Mouse (Mus musculus) splenic B cell, adult 2 months (primary cell): ENCODE data around the gene Cdkal1.

Experiments
- DNase-seq: peaks from one replicate; pipeline ENCODE4 v3.0.0-alpha.2; 2011; ENCODE audit warnings: low read depth, low spot score
- H3K27me3 ChIP-seq: 2 replicates; pipeline ENCODE4 v1.6.1; 2012; ENCODE audit warnings: mild to moderate bottlenecking, low read length, moderate library complexity, mixed read lengths; ENCODE audit not compliant: control insufficient read depth, poor library complexity, insufficient read depth, severe bottlenecking
- H3K36me3 ChIP-seq: 2 replicates; pipeline ENCODE4 v1.6.1; 2012; ENCODE audit warnings: mild to moderate bottlenecking, low read length, moderate library complexity, mixed read lengths; ENCODE audit not compliant: control insufficient read depth, poor library complexity, insufficient read depth, severe bottlenecking

Gene Cdkal1

GRCm38 (mm10) chr13:29734496-29734895, 121.0 kb downstream of the Cdkal1 start:
- DNase-seq: no peak
- Histone ChIP-seq H3K36me3 (no peaks in the 10 kb centered on the region), H3K27me3 (no peaks in the 10 kb centered on the region)

DNA sequence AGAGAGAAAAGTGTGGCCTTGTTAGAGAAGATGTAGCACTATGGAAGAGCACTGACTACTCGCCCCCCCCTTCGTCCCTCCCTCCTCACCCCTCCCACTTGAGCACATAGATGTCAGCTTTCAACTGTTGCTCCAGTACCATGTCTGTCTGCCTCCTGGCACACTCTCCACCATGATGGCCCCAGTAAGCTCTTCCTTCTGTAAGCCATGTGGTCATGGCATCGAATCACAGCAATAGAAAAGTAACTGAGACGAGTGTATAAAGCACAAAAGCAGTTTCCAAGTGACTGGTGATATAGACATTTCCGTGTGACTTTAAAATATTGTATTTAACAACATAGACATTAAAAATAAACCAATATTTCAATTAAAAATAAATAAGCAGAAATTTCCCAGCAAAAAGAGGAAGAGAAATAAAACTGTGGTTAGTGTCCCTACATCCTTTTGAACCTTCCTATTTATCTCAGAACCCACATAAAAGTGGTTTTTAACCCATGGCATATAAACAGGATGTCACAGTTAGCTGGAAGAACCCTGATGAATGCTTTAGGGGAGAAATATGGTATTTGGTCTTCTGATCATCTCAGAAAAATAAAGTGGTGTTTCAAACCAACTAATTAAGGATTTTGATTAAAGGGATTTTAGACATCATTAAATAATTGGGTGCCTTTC, 129.2 kb downstream of the Cdkal1 start:
- DNase-seq: no peak
- no peaks in the 10 kb centered on the region for H3K36me3 ChIP-seq

DNA sequence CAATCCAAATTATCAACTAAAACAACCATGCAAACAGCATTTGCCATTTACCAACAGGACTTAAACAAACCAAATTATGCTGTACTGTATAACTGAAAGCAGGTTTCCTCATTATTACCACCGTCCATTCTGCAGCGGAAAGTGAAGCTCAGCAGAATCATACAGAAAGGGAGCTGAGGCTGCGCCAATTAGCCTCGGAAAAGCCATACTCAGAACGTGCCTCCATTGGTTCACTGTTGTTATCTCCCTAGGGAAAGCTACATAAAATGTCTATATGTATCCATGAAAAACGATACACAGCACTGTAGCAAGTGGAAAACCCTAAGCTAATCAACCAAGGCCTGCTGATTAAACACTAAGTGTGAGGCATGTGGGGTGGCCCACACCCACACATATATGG, 130.6 kb downstream of the Cdkal1 start:
- no peak for DNase-seq

More for the DNA sequence above, 129.2 kb downstream of the Cdkal1 start:
- H3K27me3 ChIP-seq: no peaks in the 10 kb centered on the region

DNA sequence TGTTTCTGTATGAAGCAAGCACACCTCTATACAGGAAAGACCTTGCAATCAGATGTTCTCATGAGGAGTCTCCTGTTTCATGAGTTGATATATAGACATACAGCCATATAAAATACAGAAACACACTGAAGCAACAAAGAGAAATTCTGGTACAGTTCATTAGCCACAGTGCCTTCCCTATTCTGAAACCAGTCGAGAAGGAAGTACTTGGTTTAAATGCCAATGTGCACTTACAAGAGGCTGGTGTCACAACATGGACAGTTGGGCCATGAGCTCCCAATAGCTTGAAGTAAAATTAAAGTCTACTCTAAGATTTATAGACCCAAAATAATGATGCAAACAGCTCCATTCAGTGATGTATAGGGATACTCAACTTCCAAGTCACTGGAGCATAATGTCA, 132.3 kb downstream of the Cdkal1 start:
- Histone ChIP-seq H3K27me3 (no peaks in the 10 kb centered on the region), H3K36me3 (no peaks in the 10 kb centered on the region)
- DNase-seq: no peak

More for the DNA sequence above, 130.6 kb downstream of the Cdkal1 start:
- no peaks in the 10 kb centered on the region for H3K36me3 ChIP-seq
- no peaks in the 10 kb centered on the region for H3K27me3 ChIP-seq

DNA sequence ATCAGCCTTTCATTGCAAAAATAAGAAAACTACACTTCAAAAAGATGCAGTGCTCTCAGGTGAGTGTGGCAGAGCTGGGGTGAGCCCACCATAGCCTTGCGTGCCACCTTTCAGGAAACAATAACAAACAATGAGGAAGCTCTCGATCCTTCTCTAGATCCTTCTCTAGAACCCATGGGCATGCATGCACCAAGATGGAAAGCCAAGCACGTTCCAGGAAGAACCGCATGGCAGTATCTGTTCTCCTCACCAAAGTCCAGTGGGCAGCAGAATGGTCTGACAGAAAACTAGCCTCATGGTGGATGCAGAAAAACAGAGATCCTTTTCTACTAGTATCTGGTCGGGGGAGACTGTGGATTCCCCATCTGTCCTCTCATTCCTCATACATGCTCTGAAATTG, 134.3 kb downstream of the Cdkal1 start:
- no peak for DNase-seq
- H3K27me3 ChIP-seq: no peaks in the 10 kb centered on the region
- 0 out of 2 replicates have a peak, but pooled peaks cover 2% of the 10 kb centered on the region for H3K36me3 ChIP-seq

DNA sequence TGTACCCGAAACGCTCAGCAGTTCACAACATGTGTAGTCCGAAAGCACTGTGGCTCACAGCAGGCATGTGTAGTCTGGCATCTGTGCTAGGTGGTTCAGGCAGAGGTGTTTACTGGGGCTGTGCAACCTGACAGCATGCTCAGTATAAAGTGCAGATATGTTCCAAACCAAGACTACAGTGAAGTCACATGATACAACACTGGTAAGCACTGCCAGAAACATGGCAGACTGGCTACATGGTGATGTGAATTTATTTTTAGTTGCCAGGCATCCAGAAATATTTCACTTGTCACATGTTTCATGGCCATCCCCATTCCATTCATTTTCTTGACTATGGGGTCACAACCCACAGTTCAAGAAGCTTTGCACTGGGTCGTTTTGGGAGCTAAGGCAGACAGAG, 138.9 kb downstream of the Cdkal1 start:
- DNase-seq: no peak
- Histone ChIP-seq H3K27me3 (no peaks in the 10 kb centered on the region), H3K36me3 (0 out of 2 replicates have a peak, but pooled peaks cover 2% of the 10 kb centered on the region)

DNA sequence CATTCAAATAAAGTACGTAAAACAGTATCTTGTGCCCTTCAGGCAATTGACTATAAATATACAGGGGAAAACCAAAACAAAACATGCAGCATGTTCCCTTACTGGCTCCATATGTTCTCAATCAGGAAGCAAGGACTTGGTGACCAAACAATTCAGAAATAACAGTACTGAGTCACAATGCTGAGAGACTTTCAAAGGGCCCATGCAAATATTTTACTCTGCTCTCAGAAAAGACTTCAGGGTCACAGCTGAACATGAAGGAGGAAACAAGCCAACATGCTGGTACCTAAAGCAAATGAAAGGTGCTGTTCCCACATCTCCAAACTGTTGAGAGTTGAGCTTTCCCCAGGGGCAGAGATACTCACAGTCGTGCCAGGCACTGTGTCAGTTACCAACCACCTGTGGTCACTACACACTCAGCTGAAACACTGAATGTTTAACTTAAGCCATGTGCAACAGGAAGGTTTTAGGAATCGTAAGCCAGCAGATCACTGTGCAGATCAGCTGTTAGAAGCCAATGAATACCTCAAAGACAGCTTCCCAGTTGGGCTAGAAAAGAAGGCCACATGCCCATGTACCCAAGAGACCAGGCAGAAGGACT, 140.1 kb downstream of the Cdkal1 start:
- H3K27me3 ChIP-seq: no peaks in the 10 kb centered on the region
- H3K36me3 ChIP-seq: 0 out of 2 replicates have a peak, but pooled peaks cover 2% of the 10 kb centered on the region
- DNase-seq: peak; percentile 39

DNA sequence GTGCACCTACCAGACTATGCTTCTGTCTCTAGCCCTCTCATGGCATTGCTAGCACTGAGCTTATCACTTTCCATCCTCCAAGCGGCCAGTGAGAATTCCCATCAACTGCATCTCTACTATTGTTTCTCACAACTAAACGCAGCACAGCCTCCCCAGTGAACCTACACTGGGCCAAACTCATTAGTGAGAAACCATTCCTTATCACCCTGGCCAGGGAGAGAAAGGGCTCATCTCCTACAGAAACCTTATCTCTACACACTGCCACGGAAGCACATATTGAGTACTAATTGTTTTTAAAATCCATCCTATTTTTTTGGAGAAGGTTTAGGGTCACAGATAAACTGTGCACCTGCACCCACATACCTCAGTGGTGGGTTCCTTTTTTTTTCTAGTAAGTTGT, 147.9 kb downstream of the Cdkal1 start:
- no peaks in the 10 kb centered on the region for H3K36me3 ChIP-seq
- no peaks in the 10 kb centered on the region for H3K27me3 ChIP-seq
- no peak for DNase-seq

GRCm38 (mm10) chr13:29701400-29701799, 154.1 kb downstream of the Cdkal1 start:
- H3K36me3 ChIP-seq: no peaks in the 10 kb centered on the region

GRCm38 (mm10) chr13:29699896-29700295, 155.6 kb downstream of the Cdkal1 start:
- no peak for DNase-seq
- Histone ChIP-seq H3K36me3 (no peaks in the 10 kb centered on the region), H3K27me3 (no peaks in the 10 kb centered on the region)

More at GRCm38 (mm10) chr13:29701400-29701799, 154.1 kb downstream of the Cdkal1 start:
- H3K27me3 ChIP-seq: no peaks in the 10 kb centered on the region
- no peak for DNase-seq

DNA sequence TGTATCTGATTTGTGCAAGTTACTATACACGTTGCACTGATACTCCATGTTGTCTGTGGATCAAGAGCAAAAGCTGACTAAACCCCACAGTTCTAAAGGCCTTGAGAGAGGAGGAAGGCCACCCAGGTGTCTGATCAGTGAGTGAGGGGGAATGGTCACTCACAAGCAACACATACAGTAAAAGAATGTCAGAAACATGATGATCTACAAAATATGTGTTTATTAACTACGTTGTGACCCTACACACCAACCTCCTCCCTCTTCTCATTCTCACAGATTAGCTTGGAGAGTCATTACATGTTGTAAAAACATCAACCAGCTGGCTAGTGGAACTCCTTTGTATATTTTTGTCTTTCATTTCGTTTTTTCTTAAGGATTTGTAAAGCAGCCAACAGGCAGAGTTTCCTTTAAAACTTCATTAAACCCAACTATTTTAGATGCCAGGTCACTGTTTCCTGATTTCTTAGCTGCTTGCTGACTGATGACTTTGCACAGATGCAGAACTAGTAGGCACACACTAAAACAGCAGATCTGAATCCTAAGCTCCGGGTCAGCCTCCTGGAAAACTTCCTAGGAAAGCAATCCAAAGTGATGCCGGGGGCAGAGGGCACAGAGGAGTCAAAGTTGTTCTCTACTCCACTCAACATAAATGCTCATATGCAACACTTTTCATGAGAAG, 157.0 kb downstream of the Cdkal1 start:
- H3K27me3 ChIP-seq: no peaks in the 10 kb centered on the region
- DNase-seq: no peak

GRCm38 (mm10) chr13:29697230-29697629, 158.2 kb downstream of the Cdkal1 start:
- no peak for DNase-seq
- Histone ChIP-seq H3K27me3 (no peaks in the 10 kb centered on the region), H3K36me3 (no peaks in the 10 kb centered on the region)

More for the DNA sequence above, 157.0 kb downstream of the Cdkal1 start:
- H3K36me3 ChIP-seq: no peaks in the 10 kb centered on the region

GRCm38 (mm10) chr13:29690734-29691133, 164.7 kb downstream of the Cdkal1 start:
- no peaks in the 10 kb centered on the region for H3K27me3 ChIP-seq
- DNase-seq: no peak
- H3K36me3 ChIP-seq: no peaks in the 10 kb centered on the region

- Histone ChIP-seq H3K36me3 (no peaks in the 10 kb centered on the region), H3K27me3 (no peaks in the 10 kb centered on the region)
- DNase-seq: no peak
Measured at GRCm38 (mm10) chr13:29688851-29689250, 166.6 kb downstream of the Cdkal1 start.

DNA sequence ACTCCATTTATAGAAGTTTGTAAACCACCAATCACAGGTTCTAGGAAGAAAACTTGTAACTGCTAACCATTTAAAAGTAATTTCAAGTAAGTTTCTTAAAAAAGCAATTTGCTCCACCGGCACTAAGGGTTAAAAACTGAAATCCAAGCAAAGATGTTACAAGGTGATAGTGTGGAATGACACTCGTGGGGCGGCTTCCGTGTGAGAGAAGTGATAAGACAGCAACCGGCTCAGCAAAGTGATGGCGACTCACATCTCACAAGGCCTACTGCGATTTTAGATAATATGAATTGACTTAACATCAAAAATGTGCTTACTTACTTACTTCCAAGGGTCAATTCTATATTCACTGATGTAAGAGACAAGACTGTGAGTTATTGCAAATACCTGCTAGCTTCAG, 167.6 kb downstream of the Cdkal1 start:
- Histone ChIP-seq H3K27me3 (no peaks in the 10 kb centered on the region), H3K36me3 (no peaks in the 10 kb centered on the region)
- no peak for DNase-seq
